Mouse (Mus musculus) frontal cortex, adult (tissue): Measurements from ENCODE around the gene Cpa4.

Source experiments
- ATAC-seq: cut with Nextera tagmentation; 2 replicates; pipeline ENCODE4 v1.9.2; 2017; ENCODE audit warnings: mild to moderate bottlenecking, moderate library complexity, mixed read lengths; ENCODE audit not compliant: low TSS enrichment

Gene Cpa4

GRCm38 (mm10) chr6:30551644-30552580 is 16.3 kb upstream of the Cpa4 start:
- 0 out of 2 replicates have a peak, but pooled peaks have one; percentile 38 for ATAC-seq

GRCm38 (mm10) chr6:30552628-30553027 is 15.5 kb upstream of the Cpa4 start:
- ATAC-seq: no peak

- peak; percentile 51; the same call in 1 of the 2 replicates for ATAC-seq
Measured at GRCm38 (mm10) chr6:30553381-30554010, 14.7 kb upstream of the Cpa4 start.

GRCm38 (mm10) chr6:30554092-30554491 is 14.1 kb upstream of the Cpa4 start:
- ATAC-seq: no peak

- no peak for ATAC-seq
Measured at GRCm38 (mm10) chr6:30554621-30555170, 13.5 kb upstream of the Cpa4 start.

- ATAC-seq: no peak
Measured at GRCm38 (mm10) chr6:30556080-30556479, 12.1 kb upstream of the Cpa4 start.

- no peak; the same call in 1 of the 2 replicates for ATAC-seq
Measured at GRCm38 (mm10) chr6:30559726-30560125, 8.4 kb upstream of the Cpa4 start.

GRCm38 (mm10) chr6:30562132-30562531 is 6.0 kb upstream of the Cpa4 start:
- ATAC-seq: peak; percentile 44; the same call in 1 of the 2 replicates

- no peak for ATAC-seq
Measured at GRCm38 (mm10) chr6:30563575-30563974, 4.6 kb upstream of the Cpa4 start.

GRCm38 (mm10) chr6:30564051-30564450 is 4.1 kb upstream of the Cpa4 start:
- ATAC-seq: no peak

- ATAC-seq: peak; percentile 73
Measured at GRCm38 (mm10) chr6:30569331-30569730, 1.2 kb downstream of the Cpa4 start.

- ATAC-seq: peak; percentile 59
Measured at GRCm38 (mm10) chr6:30570012-30570411, 1.8 kb downstream of the Cpa4 start.

- peak; percentile 80 for ATAC-seq
Measured at GRCm38 (mm10) chr6:30572456-30573311, 4.5 kb downstream of the Cpa4 start.

- ATAC-seq: no peak
Measured at GRCm38 (mm10) chr6:30573380-30573779, 5.2 kb downstream of the Cpa4 start.

- ATAC-seq: no peak
Measured at GRCm38 (mm10) chr6:30574945-30575344, 6.8 kb downstream of the Cpa4 start.

- no peak for ATAC-seq
Measured at GRCm38 (mm10) chr6:30576477-30577203, 8.5 kb downstream of the Cpa4 start.

- peak; percentile 91 for ATAC-seq
Measured at GRCm38 (mm10) chr6:30579961-30580840, 12.0 kb downstream of the Cpa4 start.

GRCm38 (mm10) chr6:30580841-30581176 is 12.6 kb downstream of the Cpa4 start:
- ATAC-seq: no peak

GRCm38 (mm10) chr6:30586886-30587442 is 18.8 kb downstream of the Cpa4 start:
- no peak for ATAC-seq

GRCm38 (mm10) chr6:30589819-30590218 is 21.6 kb downstream of the Cpa4 start:
- no peak for ATAC-seq
